Mouse (Mus musculus): ENCODE results near the gene Fam186a.
"Not testable (repeated sequence)": the region's sequence is repeated elsewhere in the genome, so short reads cannot be mapped to it uniquely, and the experiment has no call there.

The Fam186a gene

DNA sequence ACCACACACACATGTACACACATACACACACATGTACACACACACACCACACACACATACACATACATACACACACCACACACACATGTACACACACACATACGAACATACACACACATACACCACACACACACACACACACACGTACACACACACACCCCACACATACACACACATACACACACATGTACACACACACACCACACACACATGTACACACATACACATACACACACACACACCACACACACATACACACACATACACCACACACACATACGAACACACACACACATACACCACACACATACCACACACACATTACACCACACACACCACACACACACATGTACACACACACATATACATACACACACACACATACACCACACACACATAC lies 30.2 kb downstream of the Fam186a start:
- no peak for DNase-seq (ENCODE audit: low read depth in 1 of 2, low spot score in 2 of 2)

GRCm38 (mm10) chr15:99934501-99934900 lies 32.4 kb downstream of the Fam186a start:
- no peak for DNase-seq (ENCODE audit: low read depth in 1 of 2, low spot score in 2 of 2)

DNA sequence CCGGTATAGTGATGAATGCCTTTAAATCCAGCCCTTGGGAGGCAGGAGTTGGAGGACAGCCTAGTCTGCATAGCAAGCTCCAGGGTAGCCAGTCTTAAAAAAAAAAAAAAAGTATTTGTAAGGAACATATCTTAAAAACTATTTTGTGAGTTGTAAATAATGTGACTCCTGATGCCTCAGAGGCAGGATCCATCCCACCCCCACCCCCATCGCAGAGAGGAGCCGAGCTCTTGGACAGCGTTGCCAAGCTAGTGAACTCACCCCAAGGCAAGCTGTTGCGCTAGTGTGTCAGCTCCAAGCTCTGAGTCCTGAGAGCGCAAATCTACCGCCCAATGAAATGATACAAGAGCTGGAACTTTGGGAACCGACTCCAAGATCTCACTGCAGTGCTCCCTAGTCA lies 35.6 kb downstream of the Fam186a start:
- no peak for DNase-seq (ENCODE audit: low read depth in 1 of 2, low spot score in 2 of 2)

DNA sequence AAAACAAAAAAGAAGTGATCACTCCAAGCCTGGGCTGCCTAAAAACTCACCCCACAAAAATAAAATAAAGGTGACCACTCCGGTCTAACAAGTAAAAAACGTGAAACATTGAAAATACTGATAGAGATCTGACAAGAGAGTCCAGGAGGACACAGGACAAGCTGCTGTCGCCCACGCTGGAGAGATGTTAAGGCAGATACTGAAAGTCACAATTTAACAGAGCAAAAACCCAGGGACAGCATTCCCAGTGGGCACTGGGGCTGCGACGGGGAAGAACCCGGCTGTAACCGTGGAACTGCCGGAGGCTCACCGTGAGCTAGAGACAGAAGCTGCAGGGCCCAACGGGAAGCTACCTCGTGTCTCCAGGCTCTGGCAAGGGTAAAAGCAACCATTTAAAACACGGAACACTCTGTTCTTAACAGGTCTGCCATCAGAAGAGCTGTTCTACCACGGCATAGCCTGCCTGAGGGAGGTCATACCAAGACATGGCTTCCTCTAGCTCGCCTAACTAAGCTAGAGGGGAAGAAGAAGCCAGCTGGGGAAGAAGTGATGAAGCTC lies 47.2 kb downstream of the Fam186a start:
- DNase-seq (ENCODE audit: low read depth in 1 of 2, low spot score in 2 of 2) = no peak

GRCm38 (mm10) chr15:99917264-99917663 lies 49.6 kb downstream of the Fam186a start:
- DNase-seq (ENCODE audit: low read depth in 1 of 2, low spot score in 2 of 2) = no peak

GRCm38 (mm10) chr15:99914613-99915012 lies 52.2 kb downstream of the Fam186a start:
- DNase-seq (ENCODE audit: low read depth in 1 of 2, low spot score in 2 of 2) = no peak

GRCm38 (mm10) chr15:99911785-99912184 lies 55.1 kb downstream of the Fam186a start:
- DNase-seq (ENCODE audit: low read depth in 1 of 2, low spot score in 2 of 2) = no peak

DNA sequence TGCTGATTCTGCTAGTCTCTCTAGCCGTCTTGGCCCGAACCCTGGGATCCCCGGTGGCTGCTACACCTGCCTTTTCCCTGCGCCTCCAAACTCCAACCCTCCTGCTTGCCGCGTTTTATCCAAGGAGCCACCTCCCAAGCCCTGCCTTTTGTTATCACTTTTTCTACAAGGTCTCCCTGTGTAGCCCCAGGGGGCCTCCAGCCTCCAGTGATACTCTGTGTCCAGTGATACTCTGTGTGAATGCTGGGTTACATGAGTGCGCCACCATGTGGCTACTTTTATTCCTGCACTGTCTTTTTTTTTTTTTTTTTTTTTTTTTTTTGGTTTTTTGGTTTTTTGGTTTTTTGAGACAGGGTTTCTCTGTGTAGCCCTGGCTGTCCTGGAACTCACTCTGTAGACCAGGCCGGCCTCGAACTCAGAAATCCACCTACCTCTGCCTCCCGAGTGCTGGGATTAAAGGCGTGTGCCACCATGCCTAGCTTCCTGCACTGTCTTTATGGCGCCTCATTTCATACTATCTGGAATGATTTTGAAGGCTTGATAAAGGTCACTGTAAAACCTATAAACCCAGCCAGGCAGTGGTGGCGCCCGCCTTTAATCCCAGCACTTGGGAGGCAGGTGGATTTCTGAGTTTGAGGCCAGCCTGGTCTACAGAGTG lies 57.4 kb downstream of the Fam186a start:
- DNase-seq (ENCODE audit: low read depth in 1 of 2, low spot score in 2 of 2) = not testable (repeated sequence)

- DNase-seq (ENCODE audit: low read depth in 1 of 2, low spot score in 2 of 2) = no peak
Observed at GRCm38 (mm10) chr15:99907514-99907913, 59.3 kb downstream of the Fam186a start.

DNA sequence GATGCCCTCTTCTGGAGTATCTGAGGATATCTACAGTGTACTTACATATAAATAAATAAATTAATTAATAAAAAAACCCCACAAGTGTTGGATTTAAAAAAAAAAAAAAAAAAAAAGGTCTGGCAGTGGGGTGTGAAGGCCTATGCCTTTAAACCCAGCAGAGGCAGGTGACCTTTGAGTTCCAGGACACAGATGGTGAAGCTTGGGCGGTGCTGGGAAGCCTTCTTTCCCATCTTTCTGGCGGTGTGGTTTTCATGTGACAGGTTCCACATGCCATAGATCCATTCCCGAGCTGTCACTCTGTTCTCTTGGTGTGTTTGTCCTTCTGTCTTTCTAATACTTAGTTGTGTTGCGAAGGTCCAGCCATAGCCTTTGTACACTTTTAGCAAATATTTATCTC lies 59.8 kb downstream of the Fam186a start:
- DNase-seq (ENCODE audit: low read depth in 1 of 2, low spot score in 2 of 2) = no peak

DNA sequence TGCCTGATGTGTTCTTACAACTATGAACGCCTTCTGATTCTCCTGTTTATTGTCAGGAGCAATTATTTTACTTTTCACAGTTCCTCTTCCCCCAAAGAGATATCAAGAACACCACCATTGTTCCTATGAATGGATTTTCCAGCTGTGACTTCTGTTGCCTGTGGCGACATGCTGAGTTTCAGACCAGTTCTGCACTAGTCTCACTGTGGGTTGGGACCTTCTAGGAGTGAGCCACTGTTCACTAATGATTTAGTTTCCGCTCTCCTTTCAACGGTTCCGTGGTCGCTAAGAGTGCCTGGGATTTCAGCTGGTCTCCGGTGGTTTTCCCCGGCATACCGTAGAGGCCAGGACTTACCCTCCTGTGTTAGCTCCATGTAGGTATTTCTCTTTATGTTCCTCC lies 62.0 kb downstream of the Fam186a start:
- no peak for DNase-seq (ENCODE audit: low read depth in 1 of 2, low spot score in 2 of 2)

GRCm38 (mm10) chr15:99904333-99904732 lies 62.5 kb downstream of the Fam186a start:
- DNase-seq (ENCODE audit: low read depth in 1 of 2, low spot score in 2 of 2) = no peak

DNA sequence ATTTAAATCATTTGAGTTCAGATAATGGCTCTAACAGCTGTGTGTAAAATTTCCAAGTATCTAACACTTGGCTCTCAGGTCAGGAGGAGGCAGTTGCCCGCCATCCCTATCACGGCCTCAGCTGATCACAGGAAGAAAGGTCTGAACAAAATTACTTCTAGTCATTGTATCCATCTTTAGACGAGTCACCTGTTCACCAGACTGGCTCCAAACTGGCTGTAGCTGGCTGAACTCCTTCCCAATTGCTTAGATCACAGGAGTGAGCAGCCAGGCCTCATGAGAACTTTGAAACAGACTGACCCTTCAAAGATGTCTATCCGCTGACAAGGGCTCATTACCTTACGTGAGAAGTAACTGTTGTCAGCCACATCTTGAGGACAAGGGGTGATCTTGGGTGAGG lies 63.6 kb downstream of the Fam186a start:
- no peak for DNase-seq (ENCODE audit: low read depth in 1 of 2, low spot score in 2 of 2)

DNA sequence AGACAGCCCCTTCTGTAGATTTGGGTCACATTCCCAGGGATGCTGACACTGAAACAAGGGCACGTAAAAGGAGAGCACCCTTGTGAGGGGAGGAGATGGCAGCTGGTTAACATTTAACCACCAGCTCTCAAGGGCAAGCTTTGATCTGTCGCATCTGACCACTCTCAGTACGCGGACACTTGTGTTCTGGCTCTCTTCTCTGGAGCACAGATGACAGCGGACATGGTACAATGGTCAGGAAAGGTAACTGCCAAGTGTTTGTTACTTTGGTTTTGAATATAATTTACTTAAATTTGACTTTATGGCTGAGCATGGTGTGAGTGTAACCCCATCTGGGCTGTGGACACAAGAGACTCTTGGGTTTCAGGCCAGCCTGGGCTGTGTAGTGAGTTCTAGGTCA lies 64.1 kb downstream of the Fam186a start:
- no peak for DNase-seq (ENCODE audit: low read depth in 1 of 2, low spot score in 2 of 2)

DNA sequence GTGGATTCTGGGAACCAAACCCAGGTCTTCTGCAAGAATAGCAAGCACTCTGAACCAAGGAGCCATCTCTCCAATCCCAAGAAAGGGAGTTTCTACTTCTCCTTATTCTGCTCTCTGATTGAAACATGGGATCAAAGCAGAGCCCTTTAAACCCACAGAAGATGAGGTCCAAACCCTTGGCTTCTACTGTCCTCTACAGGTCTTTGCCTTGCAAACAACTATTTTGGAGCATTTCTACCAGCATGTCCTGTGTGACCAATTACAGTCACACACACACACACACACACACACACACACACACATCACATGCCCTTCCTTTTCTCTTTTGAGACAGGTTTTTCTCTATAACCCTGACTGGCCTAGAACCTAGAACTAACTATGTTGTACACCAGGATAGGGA lies 70.2 kb downstream of the Fam186a start:
- no peak for DNase-seq (ENCODE audit: low read depth in 1 of 2, low spot score in 2 of 2)

GRCm38 (mm10) chr15:99891355-99891754 lies 75.5 kb downstream of the Fam186a start:
- no peak for DNase-seq (ENCODE audit: low read depth in 1 of 2, low spot score in 2 of 2)

- no peak for DNase-seq (ENCODE audit: low read depth in 1 of 2, low spot score in 2 of 2)
Observed at GRCm38 (mm10) chr15:99890412-99891236, 76.2 kb downstream of the Fam186a start.

DNA sequence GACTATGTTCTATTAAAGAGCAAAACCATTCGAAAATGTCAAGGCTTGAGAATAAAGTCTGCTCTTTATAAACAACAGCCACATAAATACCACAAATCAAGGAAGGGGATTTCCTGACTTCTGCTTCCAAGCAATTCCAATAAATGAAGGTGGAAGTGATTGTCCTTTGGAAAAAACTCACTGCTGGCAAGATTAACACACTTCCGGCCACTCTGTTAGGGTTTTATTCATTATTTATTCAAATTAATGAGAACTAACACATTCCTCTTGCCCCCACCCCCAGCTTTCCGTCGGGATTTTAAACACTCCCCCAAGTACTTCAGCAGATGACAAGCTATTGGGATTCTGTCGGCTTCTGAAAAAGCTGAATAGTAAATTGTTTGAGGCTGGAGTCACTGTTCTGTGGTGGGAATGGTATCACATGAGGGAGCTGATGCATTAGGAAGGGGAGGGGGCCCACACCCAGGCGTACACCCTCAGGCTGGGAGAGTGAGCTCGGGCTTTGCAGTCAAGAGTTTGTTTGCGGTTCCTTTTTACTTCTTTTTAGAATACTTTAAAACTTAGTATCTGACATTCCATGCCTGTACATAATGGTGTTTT lies 77.5 kb downstream of the Fam186a start:
- no peak for DNase-seq (ENCODE audit: low read depth in 1 of 2, low spot score in 2 of 2)

GRCm38 (mm10) chr15:99887130-99887529 lies 79.7 kb downstream of the Fam186a start:
- DNase-seq (ENCODE audit: low read depth in 1 of 2, low spot score in 2 of 2) = not testable (repeated sequence)

DNA sequence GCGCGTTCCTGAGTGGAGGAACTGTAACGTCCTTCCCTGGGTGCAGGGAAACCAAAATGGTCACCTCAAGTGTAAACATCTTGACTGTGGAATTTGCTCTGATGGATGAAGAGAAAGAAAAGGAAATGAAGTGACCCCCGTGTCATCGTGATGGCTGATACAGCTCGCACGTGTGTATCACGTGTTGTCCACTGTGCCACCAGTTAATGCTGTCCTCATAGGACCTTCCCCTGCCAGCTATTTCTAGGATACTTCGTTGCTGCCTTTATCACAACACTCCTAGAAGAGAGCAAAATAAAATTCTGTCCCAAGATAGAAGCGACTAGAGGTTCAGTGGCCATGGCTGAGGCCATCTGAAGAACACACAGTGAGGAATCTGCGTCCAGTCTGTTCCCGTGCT lies 82.8 kb downstream of the Fam186a start:
- no peak for DNase-seq (ENCODE audit: low read depth in 1 of 2, low spot score in 2 of 2)

GRCm38 (mm10) chr15:99878541-99878940 lies 88.3 kb downstream of the Fam186a start:
- no peak for DNase-seq (ENCODE audit: low read depth in 1 of 2, low spot score in 2 of 2)

GRCm38 (mm10) chr15:99875334-99875869 lies 91.5 kb downstream of the Fam186a start, which contains the start of gene Lima1:
Lima1 (minus strand) TSS chr15:99875456.
- peak; percentile 23 to 57 for DNase-seq (ENCODE audit: low read depth in 1 of 2, low spot score in 2 of 2)

All from monocyte, adult 2 months (primary cell).